Mouse (Mus musculus): Measurements from ENCODE around the gene Slc25a51. TPM values are rescaled to one million over a fixed set of nuclear protein-coding genes. Genes with fewer than 3 reads are reported as not detected.

Gene Slc25a51
- polyA plus RNA-seq, 1 experiment: 145 TPM

- WGBS: 23% methylated on average over 11 of the region's 11 CpGs
- Histone ChIP-seq H3K27ac (ENCODE audit: insufficient read depth, low read depth, low read length) (no peak overlapping the region), H3K4me3 (ENCODE audit: insufficient read depth, low read depth, low read length) (no peak overlapping the region), H3K36me3 (ENCODE audit: control insufficient read depth, insufficient read depth, low read length) (no peaks in the 10 kb centered on the region), H3K4me1 (ENCODE audit: control insufficient read depth, insufficient read depth, low read length) (peaks cover 22% of the 10 kb centered on the region), H3K27me3 (replicated peaks; ENCODE audit: control insufficient read depth, insufficient read depth, low read length) (no peaks in the 10 kb centered on the region)
- TF ChIP-seq CTCF (conservative IDR thresholded peaks at IDR 0.05; ENCODE audit: insufficient read depth, insufficient read length, low read depth, low read length) (peak; percentile 84), POLR2A (IDR thresholded peaks at IDR 0.05; ENCODE audit: low read depth, low read length) (no peak)
- peak; percentile 68 for DNase-seq
These were observed 9.8 kb upstream of the Slc25a51 start for GRCm38 (mm10) chr4:45418229-45418950.

- H3K4me3 ChIP-seq (ENCODE audit: insufficient read depth, low read depth, low read length): no peak overlapping the region
- TF ChIP-seq POLR2A (IDR thresholded peaks at IDR 0.05; ENCODE audit: low read depth, low read length) (no peak), CTCF (conservative IDR thresholded peaks at IDR 0.05; ENCODE audit: insufficient read depth, insufficient read length, low read depth, low read length) (no peak)
- no peak overlapping the region for H3K27ac ChIP-seq (ENCODE audit: insufficient read depth, low read depth, low read length)
- H3K36me3 ChIP-seq (ENCODE audit: control insufficient read depth, insufficient read depth, low read length): no peaks in the 10 kb centered on the region
- WGBS: 79% methylated on average over 7 of the region's 7 CpGs
- H3K27me3 ChIP-seq (replicated peaks; ENCODE audit: control insufficient read depth, insufficient read depth, low read length): no peaks in the 10 kb centered on the region
- H3K4me1 ChIP-seq (ENCODE audit: control insufficient read depth, insufficient read depth, low read length): peaks cover 16% of the 10 kb centered on the region
- DNase-seq: no peak
These were observed 7.7 kb upstream of the Slc25a51 start for GRCm38 (mm10) chr4:45416314-45416713.

GRCm38 (mm10) chr4:45413674-45414338 lies 5.2 kb upstream of the Slc25a51 start:
- Histone ChIP-seq H3K27me3 (replicated peaks; ENCODE audit: control insufficient read depth, insufficient read depth, low read length) (no peaks in the 10 kb centered on the region), H3K36me3 (ENCODE audit: control insufficient read depth, insufficient read depth, low read length) (no peaks in the 10 kb centered on the region), H3K4me3 (ENCODE audit: insufficient read depth, low read depth, low read length) (no peak overlapping the region), H3K4me1 (ENCODE audit: control insufficient read depth, insufficient read depth, low read length) (peaks cover 8% of the 10 kb centered on the region; the same call in 1 of the 2 replicates), H3K27ac (ENCODE audit: insufficient read depth, low read depth, low read length) (no peak overlapping the region; the same call in 1 of the 2 replicates)
- DNase-seq: peak; percentile 37
- no peak for TF ChIP-seq CTCF (conservative IDR thresholded peaks at IDR 0.05; ENCODE audit: insufficient read depth, insufficient read length, low read depth, low read length)
- WGBS: 63% methylated on average over 9 of the region's 9 CpGs

GRCm38 (mm10) chr4:45412433-45413192 lies 4.0 kb upstream of the Slc25a51 start:
- H3K27ac ChIP-seq (ENCODE audit: insufficient read depth, low read depth, low read length): no peak overlapping the region

GRCm38 (mm10) chr4:45411181-45411790 lies 2.7 kb upstream of the Slc25a51 start:
- TF ChIP-seq POLR2A (IDR thresholded peaks at IDR 0.05; ENCODE audit: low read depth, low read length) (no peak), CTCF (conservative IDR thresholded peaks at IDR 0.05; ENCODE audit: insufficient read depth, insufficient read length, low read depth, low read length) (no peak)
- 82% methylated on average over 8 of the region's 8 CpGs for WGBS
- H3K27ac ChIP-seq (ENCODE audit: insufficient read depth, low read depth, low read length): no peak overlapping the region
- no peak for DNase-seq
- H3K4me3 ChIP-seq (ENCODE audit: insufficient read depth, low read depth, low read length): no peak overlapping the region
- H3K27me3 ChIP-seq (replicated peaks; ENCODE audit: control insufficient read depth, insufficient read depth, low read length): no peaks in the 10 kb centered on the region
- H3K36me3 ChIP-seq (ENCODE audit: control insufficient read depth, insufficient read depth, low read length): no peaks in the 10 kb centered on the region
- H3K4me1 ChIP-seq (ENCODE audit: control insufficient read depth, insufficient read depth, low read length): peaks cover 12% of the 10 kb centered on the region

More at GRCm38 (mm10) chr4:45412433-45413192, 4.0 kb upstream of the Slc25a51 start:
- no peak for DNase-seq
- Histone ChIP-seq H3K36me3 (ENCODE audit: control insufficient read depth, insufficient read depth, low read length) (no peaks in the 10 kb centered on the region), H3K4me1 (ENCODE audit: control insufficient read depth, insufficient read depth, low read length) (peaks cover 8% of the 10 kb centered on the region; the same call in 1 of the 2 replicates), H3K27me3 (replicated peaks; ENCODE audit: control insufficient read depth, insufficient read depth, low read length) (no peaks in the 10 kb centered on the region), H3K4me3 (ENCODE audit: insufficient read depth, low read depth, low read length) (no peak overlapping the region)
- 80% methylated on average over 16 of the region's 16 CpGs for WGBS
- TF ChIP-seq POLR2A (IDR thresholded peaks at IDR 0.05; ENCODE audit: low read depth, low read length) (no peak), CTCF (conservative IDR thresholded peaks at IDR 0.05; ENCODE audit: insufficient read depth, insufficient read length, low read depth, low read length) (no peak)

GRCm38 (mm10) chr4:45409270-45409669 lies 704 bp upstream of the Slc25a51 start:
- WGBS: under 1% methylated on average over 10 of the region's 10 CpGs
- Histone ChIP-seq H3K27me3 (replicated peaks; ENCODE audit: control insufficient read depth, insufficient read depth, low read length) (no peaks in the 10 kb centered on the region), H3K27ac (ENCODE audit: insufficient read depth, low read depth, low read length) (peak overlapping the region; percentile 94), H3K36me3 (ENCODE audit: control insufficient read depth, insufficient read depth, low read length) (no peaks in the 10 kb centered on the region), H3K4me1 (ENCODE audit: control insufficient read depth, insufficient read depth, low read length) (peaks cover 23% of the 10 kb centered on the region), H3K4me3 (ENCODE audit: insufficient read depth, low read depth, low read length) (peak overlapping the region; percentile 89)
- TF ChIP-seq POLR2A (IDR thresholded peaks at IDR 0.05; ENCODE audit: low read depth, low read length) (no peak), CTCF (conservative IDR thresholded peaks at IDR 0.05; ENCODE audit: insufficient read depth, insufficient read length, low read depth, low read length) (no peak)
- DNase-seq: peak; percentile 95
